Mouse (Mus musculus): ENCODE measurements around the gene Rmnd5a. TPM values are rescaled to one million over a fixed set of nuclear protein-coding genes. Genes with fewer than 3 reads are reported as not detected.
A peak's percentile ranks its signal among the peaks of the same experiment; 100 is the strongest.

Rmnd5a gene
- total RNA-seq, 2 experiments from 2014 or later, result 72.9 to 92.6 TPM

DNA sequence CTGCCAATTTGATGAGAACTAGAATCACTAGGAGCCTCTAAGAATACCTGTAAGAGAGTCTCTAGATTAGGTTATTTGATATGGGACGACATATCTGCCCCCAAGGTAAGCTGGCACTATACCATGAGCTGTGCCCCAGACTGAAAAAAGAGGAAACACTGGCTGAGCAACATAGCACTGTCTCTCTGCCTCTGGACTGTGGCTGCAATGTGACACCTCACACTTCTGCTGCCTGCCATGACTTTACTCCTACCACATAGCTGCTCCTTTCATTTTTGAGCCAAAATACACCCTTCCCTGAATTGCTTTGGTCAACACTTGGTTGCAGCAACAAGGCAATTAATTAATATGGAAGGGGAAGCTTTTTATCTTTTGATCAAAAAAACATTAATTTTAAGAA, 4.3 kb upstream of the Rmnd5a start:
- no peak for DNase-seq (ENCODE audit: low spot score in 2 of 2)

DNA sequence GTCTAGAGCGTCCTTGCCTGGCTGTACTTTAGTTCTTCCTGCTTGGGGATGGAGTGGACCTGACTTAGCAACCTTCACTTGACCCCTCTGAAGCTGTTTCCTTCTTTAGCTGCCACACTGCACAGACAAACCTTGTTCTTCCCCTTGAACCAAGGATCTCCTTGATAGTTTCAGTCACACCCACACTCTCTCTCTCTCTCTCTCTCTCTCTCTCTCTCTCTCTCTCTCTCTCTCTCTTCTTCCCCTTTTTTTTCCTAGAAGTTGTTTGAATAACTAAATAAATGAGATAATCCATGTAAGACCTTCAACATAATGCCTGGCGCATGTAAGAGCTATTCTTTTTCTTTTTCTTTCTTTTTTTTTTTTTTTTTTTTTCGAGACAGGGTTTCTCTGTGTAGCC, 1.7 kb upstream of the Rmnd5a start:
- DNase-seq (ENCODE audit: low spot score in 2 of 2), result no peak

DNA sequence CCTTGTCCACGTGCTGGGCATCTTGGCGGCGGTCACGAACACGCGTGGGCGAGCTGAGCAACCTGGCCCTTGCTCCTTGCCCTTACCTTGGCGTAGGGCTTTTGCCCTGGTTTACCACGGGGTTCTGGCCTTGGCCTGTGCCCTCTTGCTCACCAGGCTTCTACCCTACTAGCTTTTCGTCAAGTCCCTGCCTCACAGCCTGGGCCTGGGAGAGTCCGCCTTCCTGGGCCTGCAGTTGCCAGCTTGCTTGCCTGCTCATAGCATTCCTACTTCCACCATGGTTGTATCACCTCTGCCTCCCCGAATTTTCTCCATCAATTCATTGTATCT, 779 bp upstream of the Rmnd5a start:
- no peak for DNase-seq (ENCODE audit: low spot score in 2 of 2)

DNA sequence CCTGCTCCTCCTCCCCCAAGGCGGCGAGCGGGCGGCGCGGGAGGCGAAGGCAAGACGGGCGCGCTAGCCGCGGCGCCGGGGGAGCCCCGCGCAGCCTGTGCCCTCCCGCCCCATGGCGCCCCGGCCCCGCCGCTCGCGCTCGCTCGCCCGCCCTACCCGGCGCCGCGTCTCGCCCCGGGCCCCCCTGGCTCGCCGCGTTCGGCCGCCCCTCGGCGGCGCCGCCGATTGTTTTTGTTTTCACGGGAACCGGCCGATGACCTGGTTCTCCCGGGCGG, 283 bp downstream of the Rmnd5a start:
- DNase-seq (ENCODE audit: low spot score in 2 of 2), result no peak

DNA sequence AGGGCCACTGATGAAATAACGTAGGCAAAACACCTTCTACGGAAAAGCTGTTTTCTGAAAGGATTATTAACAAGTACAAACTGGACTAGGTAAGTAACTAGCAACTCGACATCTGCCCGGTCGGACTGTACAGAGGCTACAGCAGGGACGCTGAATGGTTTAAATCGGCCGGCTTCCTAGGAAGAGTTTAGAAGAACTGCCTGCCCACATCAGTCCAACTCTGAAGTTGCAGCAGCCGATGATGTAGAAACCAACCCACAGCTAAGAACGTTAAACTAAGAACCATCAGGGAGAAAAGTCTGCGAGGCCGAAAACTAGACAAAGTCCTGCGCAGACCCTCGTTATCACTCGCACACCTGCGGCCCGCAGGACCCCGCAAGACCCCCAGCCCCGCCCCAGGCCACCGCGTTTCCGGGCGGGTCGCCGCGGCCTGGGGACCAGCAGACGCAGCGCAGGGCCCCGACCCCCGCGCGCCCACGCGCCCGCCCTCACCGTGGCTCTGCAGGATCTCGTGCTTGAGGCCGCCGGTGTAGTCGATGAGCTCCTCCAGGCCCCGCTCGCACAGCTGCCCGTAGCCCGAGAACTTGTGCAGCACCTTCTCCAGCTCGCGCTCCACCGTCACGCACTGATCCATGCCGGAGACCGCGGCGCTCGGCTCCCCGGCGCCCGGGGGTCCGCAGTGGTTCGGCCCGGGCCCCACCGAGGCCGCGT, 776 bp downstream of the Rmnd5a start:
- DNase-seq (ENCODE audit: low spot score in 2 of 2), result peak; percentile 60

DNA sequence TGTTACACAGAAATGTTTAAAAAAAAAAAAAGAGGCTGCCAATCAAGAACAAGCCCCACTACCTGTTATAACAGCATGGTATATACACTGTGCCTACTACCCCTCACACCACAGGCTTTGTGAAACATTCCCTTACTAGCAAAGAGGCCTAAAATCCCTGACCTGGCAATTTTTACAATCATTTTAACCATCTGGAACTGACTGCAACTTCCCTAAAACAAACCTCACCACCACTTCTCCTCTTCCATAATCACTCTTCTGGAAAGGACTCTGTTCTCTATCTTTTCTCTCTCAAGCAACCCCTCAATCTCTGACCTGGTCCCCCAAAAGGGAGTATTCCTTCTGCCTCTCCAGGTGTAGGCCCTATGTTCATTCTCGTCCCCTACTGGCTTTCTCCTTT, 2.4 kb downstream of the Rmnd5a start:
- no peak for DNase-seq (ENCODE audit: low spot score in 2 of 2)

DNA sequence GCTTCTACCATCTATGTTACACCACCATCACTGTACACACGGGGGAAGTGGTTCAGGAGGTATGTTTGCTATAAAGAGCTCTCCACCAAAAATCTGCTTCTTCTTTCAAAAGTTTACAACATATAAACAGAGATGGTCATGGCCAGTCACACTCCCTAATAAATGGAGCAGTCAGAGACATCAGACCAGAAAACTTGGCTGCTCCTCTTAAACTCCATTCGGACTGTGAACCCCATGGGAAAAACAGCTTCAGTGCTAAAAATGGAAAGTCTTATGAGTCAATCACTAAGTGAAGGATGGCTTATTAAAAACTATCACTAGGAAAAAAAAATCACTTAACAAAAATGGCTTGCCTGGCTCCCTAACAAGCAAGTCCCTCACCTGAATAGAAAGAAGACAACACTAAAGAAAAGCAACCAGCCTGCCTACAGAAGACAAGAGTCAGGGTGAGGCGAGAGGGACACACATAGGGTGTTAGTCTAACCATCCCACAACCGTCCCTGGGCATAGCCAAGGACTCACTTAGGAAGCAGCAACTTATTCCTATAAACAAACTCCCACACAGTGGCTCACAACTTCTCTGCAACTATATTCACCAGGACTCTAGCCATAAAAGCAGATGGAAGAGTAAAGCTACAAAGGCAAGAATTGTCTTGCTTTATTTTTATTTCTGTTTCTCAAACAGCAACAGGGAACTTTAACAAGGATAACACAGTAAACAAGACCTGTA, 12.3 kb downstream of the Rmnd5a start:
- DNase-seq (ENCODE audit: low spot score in 2 of 2), result no peak

DNA sequence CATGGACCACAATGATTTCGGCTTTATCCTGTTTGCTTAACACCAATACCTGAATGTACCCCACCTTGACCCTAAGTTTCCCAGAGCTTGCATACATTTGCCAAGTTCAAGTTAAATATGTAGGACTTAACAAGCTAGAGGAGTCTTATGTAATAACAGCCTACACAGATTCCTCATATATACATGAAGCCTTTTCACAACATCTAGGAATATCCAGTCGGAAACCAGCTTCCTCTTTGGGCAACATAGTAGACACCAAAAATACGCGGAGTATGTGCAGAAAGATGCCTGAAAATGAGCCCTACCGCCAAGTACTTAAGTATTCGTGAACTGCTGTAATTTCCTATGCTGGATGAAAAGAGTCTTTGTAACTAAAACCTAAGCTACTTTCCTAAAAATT, 14.8 kb downstream of the Rmnd5a start:
- DNase-seq (ENCODE audit: low spot score in 2 of 2), result no peak

DNA sequence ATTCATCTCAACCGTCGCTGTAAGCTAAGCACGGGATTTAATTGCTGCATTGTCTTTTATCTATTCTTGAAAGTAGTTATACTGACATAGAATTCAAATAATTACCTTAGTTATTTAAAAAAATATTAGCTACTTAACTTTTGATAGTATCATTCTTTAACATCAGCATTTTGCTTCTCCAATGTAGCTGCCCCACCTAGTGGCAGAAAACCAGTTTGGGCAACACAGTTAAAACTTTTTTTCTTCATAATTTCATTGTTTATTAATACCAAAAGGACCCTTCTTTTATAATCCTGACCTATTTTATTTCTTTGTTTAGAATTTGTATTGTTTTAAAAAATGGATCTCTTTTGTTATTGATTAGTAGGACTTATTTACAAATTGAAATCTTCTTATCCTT, 17.3 kb downstream of the Rmnd5a start:
- peak in 1 of 2 experiments; percentile 31 for DNase-seq (ENCODE audit: low spot score in 2 of 2)

DNA sequence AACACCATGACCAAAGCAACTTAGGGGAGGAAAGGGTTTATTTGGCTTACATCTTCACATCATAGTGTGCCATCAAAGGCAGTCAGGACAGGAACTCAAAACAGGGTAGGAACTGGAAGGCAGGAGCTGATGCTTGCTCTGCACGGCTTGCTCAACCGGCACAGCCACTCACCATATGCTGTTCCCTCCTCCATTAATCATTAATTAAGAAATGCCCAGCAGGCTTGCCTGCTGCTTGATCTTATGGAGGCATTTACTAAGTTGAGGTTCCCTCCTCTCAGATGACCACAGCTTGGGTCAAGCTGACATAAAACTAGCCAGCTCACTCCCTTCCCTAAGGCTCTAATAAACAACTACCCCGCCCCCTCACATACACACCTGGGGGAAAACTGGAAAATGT, 18.3 kb downstream of the Rmnd5a start:
- DNase-seq (ENCODE audit: low spot score in 2 of 2), result no peak

DNA sequence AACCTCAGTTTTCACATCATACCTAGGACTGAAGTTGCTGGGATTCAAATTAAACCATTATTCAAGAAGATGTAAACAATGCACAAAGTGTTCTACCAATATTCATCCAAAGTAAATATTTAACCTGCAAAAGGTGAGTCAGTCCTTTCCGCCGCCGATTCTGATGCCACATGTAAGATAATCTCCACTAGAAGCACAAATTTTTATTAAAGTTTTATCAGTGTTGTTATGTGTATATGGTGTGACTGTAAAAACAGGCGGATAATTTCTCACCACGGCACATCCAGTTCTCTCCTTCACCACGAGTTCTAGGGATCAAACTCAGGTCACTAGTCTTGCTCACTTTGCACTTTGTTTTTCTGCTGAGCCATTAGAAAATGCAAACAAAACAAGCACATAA, 19.6 kb downstream of the Rmnd5a start:
- DNase-seq (ENCODE audit: low spot score in 2 of 2), result no peak

DNA sequence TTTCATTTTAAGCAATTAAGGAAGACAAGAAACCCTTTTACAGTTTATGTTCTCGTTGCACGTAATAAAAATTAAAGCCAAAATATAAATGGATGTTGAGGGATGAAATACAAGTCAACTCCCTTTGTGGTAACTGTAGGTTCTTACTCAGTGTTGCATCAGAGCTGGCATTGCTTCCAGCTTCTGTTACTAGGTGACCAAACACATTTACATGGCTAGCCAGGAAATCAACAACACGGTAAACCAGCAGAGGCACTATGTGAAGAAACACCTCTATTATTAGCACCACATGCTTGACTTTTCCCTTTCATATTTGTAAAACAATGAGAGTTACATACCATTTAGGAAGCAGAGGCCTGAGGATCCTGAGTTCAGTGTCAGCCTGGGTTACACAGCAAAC, 21.6 kb downstream of the Rmnd5a start:
- DNase-seq (ENCODE audit: low spot score in 2 of 2), result no peak

DNA sequence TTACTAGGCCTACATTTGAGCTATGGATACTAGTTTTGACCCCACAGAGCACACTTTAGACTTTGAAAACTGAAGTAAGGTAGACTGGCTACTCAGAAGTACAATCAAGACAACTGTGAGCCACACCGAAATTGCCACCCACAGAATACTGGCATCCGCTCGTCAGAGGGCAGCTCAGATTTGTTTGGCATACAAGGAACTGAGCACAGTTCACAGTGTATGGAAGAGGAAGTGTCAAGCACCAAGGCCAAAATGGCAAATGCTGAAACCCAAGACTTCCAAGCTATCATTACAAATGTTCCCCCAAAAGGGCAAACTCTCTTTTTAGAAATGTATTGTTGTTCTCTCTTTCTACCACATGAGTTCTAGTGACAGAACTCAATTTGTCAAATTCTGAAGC, 25.0 kb downstream of the Rmnd5a start:
- no peak for DNase-seq (ENCODE audit: low spot score in 2 of 2)

DNA sequence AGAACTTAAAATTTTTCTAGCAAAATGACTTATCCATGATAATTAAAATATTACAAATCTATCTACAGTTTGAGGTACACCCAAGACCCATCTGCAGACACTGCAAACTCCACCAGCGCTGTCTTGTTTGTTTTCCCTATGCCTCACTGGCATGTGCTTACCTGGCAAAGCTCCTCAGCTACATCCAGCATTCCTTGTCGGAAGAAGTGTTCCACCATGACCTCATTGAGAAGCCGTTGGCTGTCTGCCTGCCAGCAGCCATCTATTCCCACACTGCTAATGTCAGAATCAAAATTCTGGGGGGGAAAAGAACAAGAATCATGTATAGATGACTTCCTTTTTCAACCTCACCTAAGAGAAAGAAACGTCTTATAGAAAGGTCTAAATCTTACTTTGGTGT, 25.8 kb downstream of the Rmnd5a start:
- no peak for DNase-seq (ENCODE audit: low spot score in 2 of 2)

DNA sequence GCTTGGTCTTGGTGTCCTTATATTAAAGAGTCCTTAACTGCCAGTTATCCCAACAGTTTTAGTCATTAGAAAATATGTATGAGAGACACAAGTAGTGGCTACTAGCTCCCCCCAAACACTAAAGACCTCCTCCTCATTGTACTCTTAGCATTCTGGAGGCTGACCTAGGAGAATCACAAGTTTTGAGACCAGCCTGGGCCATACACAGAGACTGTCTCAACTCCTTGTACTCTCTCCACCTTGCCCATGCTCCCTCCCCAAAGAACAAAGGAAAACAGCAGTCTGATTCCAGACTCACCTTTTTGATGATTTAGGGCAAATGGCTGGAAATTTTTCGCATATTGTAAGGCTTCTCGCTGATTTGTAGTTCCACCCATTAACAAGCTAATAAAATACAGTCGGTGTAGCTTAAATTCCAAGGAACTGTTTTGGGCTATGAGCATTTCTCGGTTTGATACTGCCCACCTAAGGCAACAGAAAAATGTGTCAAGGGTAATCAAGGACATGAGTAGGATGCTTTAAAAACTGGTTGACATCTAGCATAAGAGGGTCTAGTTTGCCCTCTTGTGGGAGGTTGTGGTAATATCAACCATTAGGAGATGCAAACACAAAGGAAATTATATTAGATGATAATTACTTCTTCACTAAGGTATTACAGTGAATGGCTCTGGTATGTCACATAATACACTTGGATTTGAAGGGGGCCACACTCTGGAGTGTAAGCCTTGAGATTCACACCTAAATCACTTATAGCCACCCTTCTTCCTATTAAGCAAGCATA, 41.4 kb downstream of the Rmnd5a start:
- no peak for DNase-seq (ENCODE audit: low spot score in 2 of 2)

DNA sequence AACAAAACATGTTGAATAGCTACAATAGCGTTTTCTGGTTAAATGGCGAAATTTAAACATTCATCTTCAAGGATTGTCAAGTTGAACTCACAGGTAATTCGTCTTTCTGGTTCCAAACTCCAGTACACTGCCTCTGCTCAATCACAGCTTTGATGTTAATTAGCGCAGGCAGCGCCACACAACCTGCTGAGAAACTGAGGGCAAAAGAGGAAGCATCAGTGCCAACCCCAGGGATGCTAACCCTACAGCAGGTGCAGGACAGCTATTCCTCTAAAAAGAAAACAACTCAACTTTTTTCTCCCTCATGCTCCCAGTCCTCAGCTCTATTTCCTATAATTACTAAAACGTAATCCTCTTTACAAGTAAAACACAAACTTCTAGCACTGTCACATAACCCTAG, 43.7 kb downstream of the Rmnd5a start:
- DNase-seq (ENCODE audit: low spot score in 2 of 2), result no peak

DNA sequence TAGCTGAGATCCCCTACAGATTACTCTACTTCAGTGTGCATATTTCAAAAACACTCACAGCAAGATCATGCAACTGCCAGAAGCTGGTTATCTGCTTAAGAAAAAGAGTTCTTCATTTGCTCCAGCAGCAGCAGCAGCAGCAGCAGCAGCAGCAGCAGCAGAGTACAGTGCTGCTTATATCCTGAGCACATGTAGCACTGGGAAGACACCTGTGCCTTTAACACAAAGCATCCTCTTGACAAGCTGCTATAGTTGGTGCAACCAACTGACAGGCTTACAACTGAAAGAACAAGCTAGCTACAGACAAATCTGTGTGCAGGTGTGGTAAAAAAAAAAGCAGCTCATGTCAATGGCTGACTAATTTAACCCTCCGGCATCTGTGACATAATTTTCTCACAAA, 44.4 kb downstream of the Rmnd5a start:
- no peak for DNase-seq (ENCODE audit: low spot score in 2 of 2)

DNA sequence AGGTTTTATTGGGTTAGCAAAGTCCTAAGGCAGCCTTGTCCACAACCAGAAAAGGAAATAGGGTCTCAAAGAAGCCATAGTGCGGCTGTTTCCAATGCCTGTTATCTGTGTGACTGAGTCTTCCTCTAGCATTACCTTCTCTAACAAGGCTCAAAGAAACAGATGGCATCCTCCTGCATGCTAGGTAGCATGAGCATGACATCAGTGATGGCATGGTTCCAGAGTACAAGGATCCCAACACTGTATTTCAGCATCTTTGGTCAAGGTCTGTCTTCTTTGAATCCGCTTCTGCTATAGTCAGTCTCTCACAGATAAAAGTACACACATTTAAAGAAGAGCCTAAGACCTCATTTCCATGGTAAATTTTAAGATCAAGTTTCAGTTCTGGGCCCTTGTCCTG, 49.9 kb downstream of the Rmnd5a start:
- no peak for DNase-seq (ENCODE audit: low spot score in 2 of 2)

DNA sequence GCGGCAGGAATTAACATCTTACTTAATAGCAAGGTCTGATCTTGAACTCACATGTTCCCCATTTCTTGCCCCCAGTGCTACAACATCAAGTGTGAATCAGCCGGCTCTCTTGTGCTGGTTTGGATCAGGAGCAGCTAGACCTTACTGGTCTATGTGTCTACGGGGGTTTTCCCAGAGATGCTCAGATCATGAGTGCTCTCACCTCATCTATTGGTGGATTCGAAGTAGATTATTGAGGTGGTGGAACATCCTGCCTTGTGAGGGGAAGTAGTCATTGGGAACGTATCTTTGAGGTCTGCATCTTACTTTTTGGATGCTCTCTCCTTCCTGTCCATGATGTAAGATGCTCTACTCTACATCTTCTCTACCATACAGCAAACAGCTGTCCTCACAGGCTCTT, 58.8 kb downstream of the Rmnd5a start:
- DNase-seq (ENCODE audit: low spot score in 2 of 2), result no peak

DNA sequence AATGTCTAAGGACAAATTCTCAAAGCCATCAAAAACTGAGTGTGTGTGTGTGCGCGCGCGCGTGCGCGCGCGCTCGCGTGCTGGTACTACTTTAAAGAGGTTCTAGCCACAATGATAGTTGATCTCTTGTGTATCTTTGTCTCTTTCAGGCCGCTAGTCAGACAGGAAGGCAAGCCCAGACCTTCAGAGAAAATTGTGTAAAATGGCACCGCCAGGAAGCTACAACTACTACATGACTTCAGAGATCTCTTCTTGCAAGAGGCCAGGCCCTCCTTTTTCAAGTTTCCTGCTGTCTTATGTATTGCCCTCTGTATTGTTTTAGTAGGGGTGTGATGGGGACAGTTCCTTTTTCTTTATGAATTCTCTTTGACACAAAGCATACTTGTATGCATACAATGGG, 63.7 kb downstream of the Rmnd5a start:
- DNase-seq (ENCODE audit: low spot score in 2 of 2), result no peak

DNA sequence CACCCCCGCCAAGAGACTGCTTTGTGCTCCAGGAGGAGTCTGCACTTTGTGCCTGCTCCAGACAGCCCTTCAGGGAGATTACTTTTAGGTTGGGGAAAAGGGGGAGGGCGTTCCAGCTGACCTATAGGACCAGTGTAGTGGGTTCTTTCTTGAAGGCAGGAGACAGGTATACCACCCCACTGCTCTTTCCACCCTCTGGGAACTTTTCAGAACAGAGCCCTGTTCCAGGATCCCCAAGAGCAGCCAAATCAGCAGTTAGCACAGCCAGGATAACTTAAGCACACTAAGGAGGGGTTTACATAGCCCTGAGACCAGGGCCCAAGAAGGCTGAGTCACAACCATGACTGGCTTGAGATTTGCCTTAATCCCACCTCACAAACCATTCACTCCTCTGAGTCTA, 65.5 kb downstream of the Rmnd5a start:
- no peak for DNase-seq (ENCODE audit: low spot score in 2 of 2)

DNA sequence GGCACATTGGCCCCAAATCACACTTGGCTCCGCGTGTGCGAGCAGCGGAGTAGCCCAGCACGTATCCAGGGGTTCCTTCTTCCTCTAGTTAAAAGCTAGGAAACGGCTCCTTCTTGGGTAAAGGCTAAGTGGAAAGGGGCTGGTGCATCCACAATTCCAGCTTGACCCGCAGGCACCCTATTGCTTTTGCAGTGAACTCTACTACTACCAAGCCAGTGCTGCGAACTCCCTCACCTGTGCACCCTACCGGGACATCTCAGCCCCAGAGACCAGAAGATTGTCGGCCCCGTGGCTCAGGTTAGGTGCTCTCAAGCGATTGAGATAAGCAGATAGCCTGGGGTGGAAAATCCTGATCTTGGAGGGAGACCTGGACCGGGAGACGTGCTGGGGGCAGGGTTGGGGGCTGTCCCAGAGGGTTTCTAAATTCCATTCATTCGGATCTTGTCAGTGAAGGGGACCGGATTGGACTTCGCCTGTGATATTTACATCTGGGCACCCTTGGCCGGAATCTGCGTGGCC, 66.1 kb downstream of the Rmnd5a start:
- no peak for DNase-seq (ENCODE audit: low spot score in 2 of 2)

Data from adrenal gland, adult 18-20 months (tissue).